Mouse (Mus musculus) T-helper 17 cell (primary cell): ENCODE data around the gene Csnk2b.

Experiments
- in situ Hi-C, 2 experiments: fragments of 300-600 bp; cut with MboI, MseI; formaldehyde crosslinking; loops; 1 replicate in 1 of 2; 2 replicates in 1 of 2; pipeline ENCODE4 v1.15.1; 2025; ENCODE audit warnings: high pct_unique_total_duplicates in 2 of 2

Csnk2b gene

GRCm38 (mm10) chr17:35088825-35089644, 32.8 kb downstream of the Csnk2b start, which contains the start of gene Abhd16a:
Gene Abhd16a, plus strand, starts transcription at chr17:35089263.
- in situ Hi-C loops = no loop called here

GRCm38 (mm10) chr17:35088151-35088550, 33.7 kb downstream of the Csnk2b start:
- in situ Hi-C loops = no loop called here

GRCm38 (mm10) chr17:35085208-35085865, 36.5 kb downstream of the Csnk2b start, which contains the start of gene Ly6g6f:
Gene Ly6g6f, minus strand, starts transcription at chr17:35085610.
- in situ Hi-C loops = no loop called here

DNA sequence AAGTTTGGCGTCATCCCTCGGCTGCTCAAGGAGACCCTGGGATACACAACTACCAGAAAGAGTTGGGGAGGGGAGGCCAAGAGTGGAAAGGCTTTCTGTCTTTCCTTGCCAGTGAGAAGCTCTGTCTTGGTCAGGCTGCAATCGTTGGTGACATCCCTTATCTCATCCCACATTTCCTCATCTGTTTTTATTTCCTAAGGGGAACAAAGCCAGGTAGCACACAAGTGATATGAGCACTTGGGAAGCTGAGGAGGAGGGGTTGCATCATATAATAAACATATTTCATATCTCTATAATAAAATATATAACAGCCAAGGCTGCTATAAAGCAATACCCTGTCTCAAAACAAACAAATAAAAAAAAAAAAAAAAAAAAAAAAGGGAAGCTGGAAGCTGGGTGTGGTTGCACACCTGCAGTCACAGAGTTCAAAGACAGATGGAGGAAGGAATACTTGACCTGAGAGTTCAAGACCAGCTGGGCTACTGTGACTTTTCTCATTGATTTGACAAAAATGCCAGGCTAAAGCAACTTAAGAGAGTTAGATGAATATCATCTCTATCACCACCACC, 37.8 kb downstream of the Csnk2b start:
- in situ Hi-C loops = no loop called here

GRCm38 (mm10) chr17:35082841-35083576, 38.8 kb downstream of the Csnk2b start:
- in situ Hi-C loops = no loop called here

DNA sequence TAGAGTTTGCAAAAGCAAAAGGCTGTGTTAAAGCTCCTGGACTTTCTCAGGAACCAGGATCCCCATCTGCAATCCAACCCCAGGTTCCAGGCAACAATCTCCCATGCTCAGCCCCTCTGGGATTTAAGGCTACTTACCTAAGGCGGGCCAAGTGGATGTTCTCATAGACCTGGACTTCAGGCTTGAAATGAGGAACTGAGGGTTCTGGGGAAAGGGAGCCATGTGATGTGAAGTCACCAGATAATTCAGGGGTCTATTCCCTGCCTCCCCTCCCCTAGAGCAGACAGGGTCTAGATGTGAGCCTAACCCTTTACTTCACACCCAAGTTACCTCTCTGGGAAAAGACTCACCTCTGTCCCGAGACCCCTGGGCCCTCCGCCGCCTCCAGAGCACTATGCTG, 41.1 kb downstream of the Csnk2b start:
- in situ Hi-C loops = no loop called here

DNA sequence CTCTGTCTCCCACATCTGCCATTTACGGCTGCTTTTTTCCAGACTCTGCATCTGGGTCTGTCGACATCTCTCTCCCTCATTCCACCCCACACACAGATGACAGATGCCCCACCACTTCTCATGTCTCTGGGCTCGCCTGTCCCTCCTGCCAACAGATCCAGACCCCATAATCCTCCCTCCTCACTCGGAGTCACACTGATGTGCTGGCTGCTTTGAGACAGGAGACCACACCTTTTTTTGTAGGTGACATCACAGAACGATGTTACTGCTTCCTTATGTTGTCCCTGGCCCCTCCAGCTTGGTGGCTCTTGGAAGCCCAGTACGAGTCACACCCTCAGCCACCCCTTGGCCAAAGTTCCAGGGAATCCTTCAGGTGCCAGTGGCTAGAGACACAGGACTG, 41.6 kb downstream of the Csnk2b start:
- in situ Hi-C loops = no loop called here

GRCm38 (mm10) chr17:35079778-35080177, 42.1 kb downstream of the Csnk2b start:
- in situ Hi-C loops = no loop called here

DNA sequence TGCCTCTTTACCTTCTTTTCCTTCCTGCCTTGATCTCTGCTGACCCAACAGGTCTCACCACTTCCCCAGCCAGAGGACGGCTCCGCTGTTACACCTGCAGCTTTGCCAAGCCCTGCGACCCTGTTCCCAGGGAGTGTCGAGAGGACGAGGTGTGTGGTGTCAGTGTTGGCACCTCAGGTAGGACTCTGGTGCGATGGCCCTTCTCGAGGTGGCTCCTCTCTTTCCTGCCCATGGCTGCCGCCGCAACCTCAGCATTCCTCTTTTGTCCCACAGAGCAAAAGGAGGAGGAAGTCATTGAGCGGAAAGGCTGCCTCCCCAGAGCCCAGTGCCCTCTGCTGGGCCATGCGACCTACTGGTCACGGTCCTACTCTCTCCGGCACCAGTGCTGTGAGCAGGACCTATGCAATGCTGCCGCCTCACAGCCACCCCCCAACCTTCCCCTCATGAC, 44.0 kb downstream of the Csnk2b start, which contains the start of gene Ly6g6d:
TSS of gene Ly6g6d (minus strand) at position 280 of the 448 bp plus-strand sequence.
- in situ Hi-C loops = no loop called here

GRCm38 (mm10) chr17:35077285-35077684, 44.6 kb downstream of the Csnk2b start:
- in situ Hi-C loops = no loop called here

GRCm38 (mm10) chr17:35076507-35077176, 45.2 kb downstream of the Csnk2b start, which contains the start of gene Ly6g6e:
Gene Ly6g6e, plus strand, starts transcription at chr17:35076902.
- in situ Hi-C loops = no loop called here

- in situ Hi-C loops = no loop called here
Observed at GRCm38 (mm10) chr17:35074097-35074496, 47.8 kb downstream of the Csnk2b start.

- in situ Hi-C loops = no loop called here
Observed at GRCm38 (mm10) chr17:35071454-35071853, 50.4 kb downstream of the Csnk2b start.

GRCm38 (mm10) chr17:35070556-35071229, 51.2 kb downstream of the Csnk2b start:
- in situ Hi-C loops = no loop called here

GRCm38 (mm10) chr17:35068213-35068914, 53.5 kb downstream of the Csnk2b start:
- in situ Hi-C loops = no loop called here
